Mouse (Mus musculus): Measurements from ENCODE around the gene Gm10190. TPM values are rescaled to one million over a fixed set of nuclear protein-coding genes. Genes with fewer than 3 reads are reported as not detected.
"Not testable (repeated sequence)": the region's sequence is repeated elsewhere in the genome, so short reads cannot be mapped to it uniquely, and the experiment has no call there.

Gene Gm10190
- total RNA-seq (2022) = 1 to 10 TPM in 2 of 4 experiments, not detected in 2; 2.3 to 2.8 TPM

- DNase-seq = peak; percentile 81
Observed at GRCm38 (mm10) chr17:80372989-80373725, at the start of gene Gm10190. Gene Gm10190, minus strand, starts transcription at chr17:80373541.

- no peak for DNase-seq
Observed at GRCm38 (mm10) chr17:80420998-80421397, 47.7 kb upstream of the Gm10190 start.

- DNase-seq = no peak
Observed at GRCm38 (mm10) chr17:80418572-80419210, 45.4 kb upstream of the Gm10190 start.

- DNase-seq = no peak
Observed at GRCm38 (mm10) chr17:80411182-80411581, 37.8 kb upstream of the Gm10190 start.

GRCm38 (mm10) chr17:80398243-80398642, 24.9 kb upstream of the Gm10190 start:
- DNase-seq = no peak

GRCm38 (mm10) chr17:80391423-80392403, 18.4 kb upstream of the Gm10190 start:
- peak; percentile 38 for DNase-seq

- DNase-seq = no peak
Observed at GRCm38 (mm10) chr17:80390024-80390423, 16.7 kb upstream of the Gm10190 start.

GRCm38 (mm10) chr17:80385671-80386070, 12.3 kb upstream of the Gm10190 start:
- DNase-seq = no peak

- not testable (repeated sequence) for DNase-seq
Observed at GRCm38 (mm10) chr17:80378386-80378785, 5.0 kb upstream of the Gm10190 start.

GRCm38 (mm10) chr17:80373726-80374096, 370 bp upstream of the Gm10190 start:
- DNase-seq = no peak

GRCm38 (mm10) chr17:80368606-80369005, 4.7 kb downstream of the Gm10190 start:
- DNase-seq = no peak

- no peak for DNase-seq
Observed at GRCm38 (mm10) chr17:80367276-80367675, 6.1 kb downstream of the Gm10190 start.

- no peak for DNase-seq
Observed at GRCm38 (mm10) chr17:80360245-80360644, 13.1 kb downstream of the Gm10190 start.

- no peak for DNase-seq
Observed at GRCm38 (mm10) chr17:80347234-80347633, 26.1 kb downstream of the Gm10190 start.

- no peak for DNase-seq
Observed at GRCm38 (mm10) chr17:80346591-80347125, 26.7 kb downstream of the Gm10190 start.

GRCm38 (mm10) chr17:80345277-80345676, 28.1 kb downstream of the Gm10190 start:
- no peak for DNase-seq

GRCm38 (mm10) chr17:80332386-80332785, 41.0 kb downstream of the Gm10190 start:
- no peak for DNase-seq

GRCm38 (mm10) chr17:80326431-80326830, 46.9 kb downstream of the Gm10190 start:
- DNase-seq = no peak

- no peak for DNase-seq
Observed at GRCm38 (mm10) chr17:80325456-80325855, 47.9 kb downstream of the Gm10190 start.

GRCm38 (mm10) chr17:80324521-80324920, 48.8 kb downstream of the Gm10190 start:
- no peak for DNase-seq

- no peak for DNase-seq
Observed at GRCm38 (mm10) chr17:80323658-80324057, 49.7 kb downstream of the Gm10190 start.

All from adrenal gland, adult 8-10 months (tissue).